Mouse (Mus musculus): ENCODE data around the gene Stpg3.

GRCm38 (mm10) chr2:25244144-25244543 lies 29.7 kb upstream of the Stpg3 start:
- no peak for TF ChIP-seq CTCF (IDR thresholded peaks at IDR 0.05; ENCODE audit: low read depth)
- TF ChIP-seq EP300 (IDR thresholded peaks at IDR 0.05; ENCODE audit: low read depth) = no peak

All from liver, postnatal 0 days (tissue).